Mouse (Mus musculus) embryonic facial prominence, embryonic 12.5 days (tissue): Measurements from ENCODE around the gene Exoc6. TPM values are rescaled to one million over a fixed set of nuclear protein-coding genes. Genes with fewer than 3 reads are reported as not detected.
"Not testable (repeated sequence)": the region's sequence is repeated elsewhere in the genome, so short reads cannot be mapped to it uniquely, and the experiment has no call there.

Source experiments
- ATAC-seq: fragments of 200-750 bp; cut with Nextera tagmentation; 2 replicates; pipeline ENCODE4 v1.8.0; 2017; ENCODE audit not compliant: insufficient number of reproducible peaks, insufficient read depth, low FRiP score, low TSS enrichment
- H3K27ac ChIP-seq: fragments of 300-500 bp; sonication (generic); 2 replicates; pipeline ENCODE4 v1.5.1; 2016; ENCODE audit warnings: mild to moderate bottlenecking
- H3K27me3 ChIP-seq: fragments of 300-500 bp; sonication (generic); 2 replicates; pipeline ENCODE4 v1.6.1; 2016; ENCODE audit warnings: mild to moderate bottlenecking, moderate library complexity
- H3K36me3 ChIP-seq: fragments of 300-500 bp; sonication (generic); 2 replicates; pipeline ENCODE4 v1.6.1; 2016; ENCODE audit warnings: mild to moderate bottlenecking
- H3K4me1 ChIP-seq: fragments of 300-500 bp; sonication (generic); 2 replicates; pipeline ENCODE4 v1.6.1; 2016
- H3K4me2 ChIP-seq: fragments of 300-500 bp; sonication (generic); replicated peaks from 2 replicates; pipeline ENCODE4 v1.6.1; 2016; ENCODE audit warnings: mild to moderate bottlenecking, moderate library complexity
- H3K4me3 ChIP-seq: fragments of 300-500 bp; sonication (generic); 2 replicates; pipeline ENCODE4 v1.5.1; 2016; ENCODE audit warnings: mild to moderate bottlenecking
- H3K9ac ChIP-seq: fragments of 300-500 bp; sonication (generic); 2 replicates; pipeline ENCODE4 v1.6.1; 2016; ENCODE audit warnings: mild to moderate bottlenecking, moderate library complexity
- H3K9me3 ChIP-seq: fragments of 300-500 bp; sonication (generic); 2 replicates; pipeline ENCODE4 v1.6.1; 2016; ENCODE audit warnings: mild to moderate bottlenecking, moderate library complexity
- WGBS: fragments of 180-500 bp; shearing (Covaris S2); methylation state at CpG from one replicate; pipeline ENCODE4 v1.1.7; 2016; 5-methylcytosine and 5-hydroxymethylcytosine counted together
- polyA plus RNA-seq: library from polyadenylated mRNA; unstranded; fragments of >200 nt; fragmentation: Nextera tagmentation; extraction: Ambion mirVana; gene quantifications from 2 replicates; pipeline ENCODE4 v1.2.1, GENCODE M21; 2016

Exoc6 gene
- polyA plus RNA-seq, 1 experiment from 2014 or later: 7.7 TPM

DNA sequence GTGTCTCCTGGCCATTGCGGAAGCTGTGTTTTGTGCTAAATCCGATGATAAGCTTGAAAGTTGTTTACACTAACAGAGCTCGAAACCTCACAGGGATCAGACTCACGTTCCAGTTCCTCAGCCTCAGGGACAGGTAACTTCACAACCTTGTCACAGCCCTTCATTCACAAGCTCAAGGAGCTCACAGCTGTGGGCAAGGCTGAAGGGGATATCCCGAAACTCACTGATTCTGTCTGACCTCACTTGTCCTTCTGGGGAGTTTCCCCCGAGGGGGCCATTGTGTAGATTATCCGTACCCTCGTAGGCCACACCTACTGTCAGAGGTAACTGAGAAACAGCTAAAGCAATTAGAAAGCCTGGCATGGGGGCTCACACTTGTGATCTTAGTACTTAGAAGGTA lies 23.4 kb upstream of the Exoc6 start:
- Histone ChIP-seq H3K4me3 (no peak overlapping the region), H3K27ac (no peak overlapping the region), H3K9me3 (no peaks in the 10 kb centered on the region), H3K4me2 (no peak overlapping the region), H3K36me3 (no peaks in the 10 kb centered on the region), H3K4me1 (0 out of 2 replicates have a peak, but pooled peaks cover 3% of the 10 kb centered on the region), H3K9ac (no peak overlapping the region), H3K27me3 (no peaks in the 10 kb centered on the region)
- no peak for ATAC-seq
- 28% methylated on average over 8 of the region's 8 CpGs for WGBS

GRCm38 (mm10) chr19:37527736-37528135 lies 22.5 kb upstream of the Exoc6 start:
- H3K9ac ChIP-seq, H3K4me1 ChIP-seq, H3K27ac ChIP-seq, H3K9me3 ChIP-seq, ATAC-seq, H3K36me3 ChIP-seq, H3K4me2 ChIP-seq, H3K4me3 ChIP-seq, H3K27me3 ChIP-seq: not testable (repeated sequence)
- 95% methylated on average over 3 of the region's 3 CpGs for WGBS

DNA sequence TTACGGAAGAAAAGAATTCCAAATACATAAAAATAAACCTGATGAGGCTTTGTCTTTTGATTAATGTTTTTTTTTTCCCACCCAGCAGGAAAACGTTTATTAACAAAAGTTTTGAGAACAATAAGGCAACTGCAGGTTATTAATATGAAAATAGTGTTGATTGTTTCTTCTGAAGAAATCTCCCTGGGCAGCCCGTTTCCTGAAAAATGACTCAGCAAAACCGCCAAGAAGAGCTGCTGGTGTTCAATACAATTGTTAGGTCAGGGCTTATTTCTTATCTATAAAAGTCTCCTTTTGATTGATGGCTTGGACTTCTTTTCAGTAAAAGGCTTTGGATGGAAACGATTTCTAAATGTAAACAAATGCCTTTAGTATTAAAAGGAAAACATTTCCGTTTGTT lies 21.6 kb upstream of the Exoc6 start:
- H3K4me1 ChIP-seq: no peaks in the 10 kb centered on the region
- H3K9me3 ChIP-seq: no peaks in the 10 kb centered on the region
- 69% methylated on average over 6 of the region's 6 CpGs for WGBS
- no peak overlapping the region for H3K4me2 ChIP-seq
- no peaks in the 10 kb centered on the region for H3K27me3 ChIP-seq
- H3K4me3 ChIP-seq: no peak overlapping the region
- H3K27ac ChIP-seq: no peak overlapping the region
- no peak overlapping the region for H3K9ac ChIP-seq
- no peak for ATAC-seq
- no peaks in the 10 kb centered on the region for H3K36me3 ChIP-seq

DNA sequence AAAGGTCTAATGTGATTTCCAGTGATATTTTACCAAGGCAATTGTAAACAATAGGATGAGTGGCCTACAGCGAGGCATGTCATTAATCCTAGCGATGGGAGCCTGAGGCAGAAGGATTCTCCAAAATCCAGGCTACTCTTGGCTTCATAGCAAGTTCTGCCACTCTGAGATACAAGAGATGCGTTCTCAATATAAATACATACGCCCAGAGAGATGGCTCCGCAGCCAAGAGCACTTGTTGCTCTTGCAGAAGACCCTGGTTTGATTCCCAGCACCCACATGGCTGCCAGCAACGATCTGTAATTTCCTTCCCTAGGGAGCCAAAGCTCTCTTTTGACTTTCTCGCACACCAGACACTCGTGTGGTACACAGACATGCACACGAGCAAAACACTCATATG lies 20.9 kb upstream of the Exoc6 start:
- 89% methylated on average over 9 of the region's 9 CpGs for WGBS
- Histone ChIP-seq H3K9ac (no peak overlapping the region), H3K4me1 (no peaks in the 10 kb centered on the region), H3K27ac (no peak overlapping the region), H3K36me3 (no peaks in the 10 kb centered on the region), H3K27me3 (no peaks in the 10 kb centered on the region), H3K4me2 (no peak overlapping the region), H3K9me3 (no peaks in the 10 kb centered on the region), H3K4me3 (no peak overlapping the region)
- ATAC-seq: no peak

DNA sequence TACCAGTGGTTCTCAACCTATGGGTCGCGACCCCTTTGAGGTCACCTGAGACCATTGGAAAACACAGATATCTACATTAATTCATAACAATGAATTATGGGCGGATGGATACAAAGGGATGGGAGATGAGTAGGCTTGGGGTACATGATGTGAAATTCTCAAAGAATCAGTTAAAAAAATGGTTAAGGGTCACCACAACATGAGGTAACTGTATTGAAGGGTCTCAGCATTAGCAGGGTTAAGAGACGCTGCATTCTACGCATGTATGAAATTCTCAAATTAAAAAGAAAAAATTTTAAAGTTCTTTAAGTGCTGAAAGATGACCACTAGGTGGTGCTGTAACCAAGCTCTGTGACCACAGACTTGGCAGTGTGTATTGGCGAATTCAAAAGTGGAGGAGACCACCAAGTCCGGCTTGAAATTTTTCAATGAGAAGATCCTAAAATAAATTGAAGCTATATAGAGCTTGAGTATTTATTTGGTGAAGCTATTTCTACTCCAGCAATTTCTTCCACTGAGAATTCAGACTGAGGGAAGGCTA lies 20.2 kb upstream of the Exoc6 start:
- no peaks in the 10 kb centered on the region for H3K9me3 ChIP-seq
- ATAC-seq: no peak

GRCm38 (mm10) chr19:37530601-37531000 lies 19.6 kb upstream of the Exoc6 start:
- no peak for ATAC-seq

More for the DNA sequence above, 20.2 kb upstream of the Exoc6 start:
- no peak overlapping the region for H3K27ac ChIP-seq
- WGBS: 39% methylated on average over 7 of the region's 7 CpGs
- no peaks in the 10 kb centered on the region for H3K27me3 ChIP-seq
- no peak overlapping the region for H3K9ac ChIP-seq
- H3K4me3 ChIP-seq: no peak overlapping the region
- H3K36me3 ChIP-seq: no peaks in the 10 kb centered on the region
- H3K4me1 ChIP-seq: no peaks in the 10 kb centered on the region
- H3K4me2 ChIP-seq: no peak overlapping the region

GRCm38 (mm10) chr19:37531200-37531845 lies 18.9 kb upstream of the Exoc6 start:
- ATAC-seq: no peak
- WGBS: 56% methylated on average over 7 of the region's 7 CpGs

More at GRCm38 (mm10) chr19:37530601-37531000, 19.6 kb upstream of the Exoc6 start:
- Histone ChIP-seq H3K36me3 (no peaks in the 10 kb centered on the region), H3K4me2 (no peak overlapping the region), H3K9ac (no peak overlapping the region), H3K27ac (no peak overlapping the region), H3K27me3 (no peaks in the 10 kb centered on the region), H3K9me3 (no peaks in the 10 kb centered on the region), H3K4me1 (no peaks in the 10 kb centered on the region), H3K4me3 (no peak overlapping the region)
- 77% methylated on average over 3 of the region's 3 CpGs for WGBS

GRCm38 (mm10) chr19:37533196-37533595 lies 17.0 kb upstream of the Exoc6 start:
- 87% methylated on average over 5 of the region's 5 CpGs for WGBS
- no peaks in the 10 kb centered on the region for H3K4me1 ChIP-seq
- H3K36me3 ChIP-seq: no peaks in the 10 kb centered on the region
- no peak overlapping the region for H3K9ac ChIP-seq
- no peak overlapping the region for H3K4me3 ChIP-seq
- no peak overlapping the region for H3K4me2 ChIP-seq
- H3K27ac ChIP-seq: no peak overlapping the region
- H3K9me3 ChIP-seq: no peaks in the 10 kb centered on the region
- ATAC-seq: no peak
- no peaks in the 10 kb centered on the region for H3K27me3 ChIP-seq

More at GRCm38 (mm10) chr19:37531200-37531845, 18.9 kb upstream of the Exoc6 start:
- H3K9me3 ChIP-seq: no peaks in the 10 kb centered on the region
- H3K4me2 ChIP-seq: no peak overlapping the region
- no peaks in the 10 kb centered on the region for H3K27me3 ChIP-seq
- no peak overlapping the region for H3K27ac ChIP-seq
- no peak overlapping the region for H3K9ac ChIP-seq
- no peaks in the 10 kb centered on the region for H3K4me1 ChIP-seq
- H3K4me3 ChIP-seq: no peak overlapping the region
- H3K36me3 ChIP-seq: no peaks in the 10 kb centered on the region

- Histone ChIP-seq H3K27ac (no peak overlapping the region), H3K4me1 (no peaks in the 10 kb centered on the region), H3K27me3 (no peaks in the 10 kb centered on the region), H3K36me3 (no peaks in the 10 kb centered on the region), H3K9ac (no peak overlapping the region), H3K4me3 (no peak overlapping the region), H3K4me2 (no peak overlapping the region), H3K9me3 (no peaks in the 10 kb centered on the region)
- no peak for ATAC-seq
- WGBS: 47% methylated on average over 3 of the region's 3 CpGs
Observed at GRCm38 (mm10) chr19:37534737-37535365, 15.4 kb upstream of the Exoc6 start.

DNA sequence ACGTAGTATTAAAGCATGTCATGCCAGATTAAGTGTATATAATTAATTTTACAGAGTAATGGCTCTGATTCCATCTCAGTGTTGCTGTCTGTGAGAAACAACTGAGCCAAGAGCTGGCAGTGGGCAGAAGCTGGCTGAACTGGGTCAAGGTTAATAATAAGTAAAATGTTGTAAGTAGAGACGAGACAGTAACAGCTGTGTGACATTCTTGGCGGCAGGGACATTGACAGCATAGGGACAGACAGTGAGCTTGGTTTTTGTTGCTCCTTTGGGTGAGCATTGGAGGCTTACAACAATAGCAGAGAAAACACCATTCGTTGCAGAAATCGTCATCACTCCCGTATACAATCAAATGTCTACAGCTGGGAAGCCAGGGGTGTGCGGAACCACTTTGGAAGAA lies 13.8 kb upstream of the Exoc6 start:
- Histone ChIP-seq H3K27me3 (no peaks in the 10 kb centered on the region), H3K4me1 (no peaks in the 10 kb centered on the region), H3K9ac (no peak overlapping the region), H3K36me3 (no peaks in the 10 kb centered on the region), H3K9me3 (no peaks in the 10 kb centered on the region), H3K27ac (no peak overlapping the region), H3K4me3 (no peak overlapping the region), H3K4me2 (no peak overlapping the region)
- WGBS: 81% methylated on average over 7 of the region's 7 CpGs
- no peak for ATAC-seq

- no peak for ATAC-seq
Observed at GRCm38 (mm10) chr19:37537717-37538116, 12.5 kb upstream of the Exoc6 start.

GRCm38 (mm10) chr19:37540201-37540600 lies 10.0 kb upstream of the Exoc6 start:
- Histone ChIP-seq H3K27me3 (no peaks in the 10 kb centered on the region), H3K9me3 (no peaks in the 10 kb centered on the region), H3K27ac (no peak overlapping the region), H3K9ac (no peak overlapping the region), H3K4me2 (no peak overlapping the region), H3K36me3 (no peaks in the 10 kb centered on the region), H3K4me3 (no peak overlapping the region), H3K4me1 (no peaks in the 10 kb centered on the region)
- no peak for ATAC-seq
- WGBS: 66% methylated on average over 7 of the region's 7 CpGs

More at GRCm38 (mm10) chr19:37537717-37538116, 12.5 kb upstream of the Exoc6 start:
- Histone ChIP-seq H3K27ac (no peak overlapping the region), H3K9ac (no peak overlapping the region), H3K27me3 (no peaks in the 10 kb centered on the region), H3K9me3 (no peaks in the 10 kb centered on the region), H3K4me3 (no peak overlapping the region), H3K4me1 (no peaks in the 10 kb centered on the region), H3K4me2 (no peak overlapping the region), H3K36me3 (no peaks in the 10 kb centered on the region)
- 75% methylated on average over 1 of the region's 1 CpGs for WGBS
